Mouse (Mus musculus) adrenal gland, postnatal 14 days (tissue): ENCODE results near the gene Sprr2j-ps. TPM values are rescaled to one million over a fixed set of nuclear protein-coding genes. Genes with fewer than 3 reads are reported as not detected.

ENCODE experiments used
- DNase-seq: peaks from one replicate; pipeline ENCODE4 v3.0.0; 2021; ENCODE audit warnings: mixed read lengths
- long read RNA-seq, 2 experiments: library from polyadenylated mRNA; stranded (forward); transcript quantifications; one replicate each; pipeline ENCODE4 v2.0.0; 2021
- total RNA-seq: library from RNA; stranded (reverse); gene quantifications from 2 replicates; pipeline ENCODE4 v1.2.3, GENCODE M21; 2021

Gene Sprr2j-ps
- not detected in 2 replicates for total RNA-seq
- long read RNA-seq, experiment 1: 0 reads
- long read RNA-seq, experiment 2: 0 reads

- DNase-seq: no peak
Observed at GRCm38 (mm10) chr3:92417782-92418181, at the start of gene Sprr2j-ps. Sprr2j-ps (plus strand) TSS chr3:92418082.

DNA sequence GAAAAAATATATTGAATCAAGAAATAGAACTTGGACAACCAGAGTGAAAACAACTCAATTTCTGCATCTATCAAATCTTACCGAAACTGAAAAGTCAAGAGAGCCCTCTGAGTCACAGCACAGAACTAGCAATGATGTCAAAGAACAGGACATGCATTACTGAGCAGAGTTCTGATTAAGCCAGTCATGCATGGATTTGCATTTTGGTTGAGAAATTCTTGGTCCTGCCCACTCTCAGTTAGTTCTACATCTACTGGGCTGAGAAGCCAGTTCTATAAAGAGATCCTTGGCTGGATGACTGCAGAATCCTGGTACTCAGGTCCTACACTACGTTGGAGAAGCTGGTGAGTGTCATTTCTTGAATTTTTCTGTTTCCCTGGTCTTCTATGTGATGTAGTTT, 44.3 kb upstream of the Sprr2j-ps start:
- DNase-seq: no peak

DNA sequence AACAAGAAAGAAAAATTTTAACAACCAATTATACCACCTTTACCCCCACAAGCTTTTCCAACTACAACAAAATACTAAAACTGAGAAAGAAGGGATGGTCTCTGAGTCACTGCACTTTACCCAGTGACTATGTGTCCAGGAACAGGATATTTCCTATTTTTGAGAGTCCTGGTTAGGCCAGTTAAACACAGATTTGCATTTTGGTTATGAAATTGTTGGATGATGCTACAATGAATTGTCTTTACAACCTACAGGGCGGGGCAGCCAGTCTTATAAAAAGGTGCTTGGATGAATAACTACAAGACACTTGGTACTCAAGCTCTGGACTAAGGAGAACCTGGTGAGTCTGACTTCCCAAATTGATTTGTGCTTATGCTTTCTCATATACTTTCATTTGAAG, 32.5 kb upstream of the Sprr2j-ps start, which contains the start of gene Sprr2h:
Gene Sprr2h, plus strand, starts transcription at position 301 of the 400 bp plus-strand sequence.
- no peak for DNase-seq

DNA sequence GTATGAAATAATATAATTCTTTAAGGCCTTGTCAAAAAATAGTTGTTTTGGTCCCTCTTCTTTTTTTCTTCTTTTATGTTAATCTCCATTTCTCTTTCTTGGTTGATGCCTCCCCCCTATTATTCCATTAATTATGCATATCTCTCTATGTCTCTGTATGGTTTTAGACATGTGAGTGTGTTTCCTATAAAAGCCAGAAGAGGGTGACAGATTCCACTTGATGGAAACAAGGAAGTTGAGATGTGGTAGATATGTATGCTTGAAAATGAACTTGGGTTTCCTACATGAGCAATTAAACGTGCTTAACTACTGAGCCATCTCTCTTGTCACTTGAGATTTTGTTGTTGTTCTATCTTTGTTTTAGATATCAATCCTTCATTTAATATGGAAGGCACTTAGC, 23.6 kb upstream of the Sprr2j-ps start:
- DNase-seq: no peak

DNA sequence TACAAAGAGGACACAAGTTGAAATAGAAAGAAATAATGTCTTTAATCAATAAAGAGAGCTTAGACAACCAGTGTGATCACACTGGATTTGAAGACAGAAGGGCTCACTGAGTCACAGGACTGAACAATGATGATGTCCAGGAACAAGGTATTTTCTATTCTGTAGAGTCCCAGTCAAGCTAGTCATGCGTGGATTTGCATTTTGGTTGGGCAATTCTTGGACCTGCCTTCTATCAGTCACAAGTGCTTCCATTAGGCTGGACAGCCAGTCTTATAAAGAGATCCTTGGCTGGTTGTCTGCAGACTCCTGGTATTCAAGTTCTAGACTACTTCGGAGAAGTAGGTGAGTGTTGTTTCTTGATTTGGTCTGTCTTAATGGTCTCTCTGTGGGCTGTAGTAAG, 10.2 kb upstream of the Sprr2j-ps start, which contains the start of gene Sprr2i:
Gene Sprr2i, plus strand, starts transcription at position 301 of the 400 bp plus-strand sequence.
- no peak for DNase-seq

- no peak for DNase-seq
Observed at GRCm38 (mm10) chr3:92429323-92429722, 11.4 kb downstream of the Sprr2j-ps start, which contains the start of gene Gm9774. Gm9774 (minus strand) TSS chr3:92429423.

GRCm38 (mm10) chr3:92432282-92432681, 14.4 kb downstream of the Sprr2j-ps start, which contains the start of gene Sprr2k:
Sprr2k (plus strand) TSS chr3:92432582.
- no peak for DNase-seq

DNA sequence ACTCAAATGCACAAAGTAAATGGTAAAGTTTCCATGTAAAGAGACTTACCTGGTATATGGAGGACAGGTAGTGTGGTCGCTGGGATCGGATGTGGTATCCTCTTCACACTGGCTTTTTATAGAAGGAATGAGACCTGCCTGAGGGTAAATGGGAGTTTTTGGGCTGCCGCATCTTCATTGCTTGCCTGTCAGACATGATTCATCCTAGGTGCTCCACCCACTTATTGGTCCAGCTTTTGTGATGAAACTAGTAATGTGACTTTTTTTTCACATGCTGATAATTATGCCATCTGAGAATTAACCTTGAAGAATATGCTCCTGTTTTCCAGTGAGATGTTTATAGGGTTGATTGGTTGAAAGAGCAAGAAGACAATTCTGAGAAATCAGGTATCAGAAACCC, 20.8 kb downstream of the Sprr2j-ps start, which contains the start of gene Sprr1b:
Gene Sprr1b, minus strand, starts transcription at position 101 of the 400 bp plus-strand sequence.
- DNase-seq: no peak

GRCm38 (mm10) chr3:92440177-92440576, 22.3 kb downstream of the Sprr2j-ps start:
- DNase-seq: no peak

DNA sequence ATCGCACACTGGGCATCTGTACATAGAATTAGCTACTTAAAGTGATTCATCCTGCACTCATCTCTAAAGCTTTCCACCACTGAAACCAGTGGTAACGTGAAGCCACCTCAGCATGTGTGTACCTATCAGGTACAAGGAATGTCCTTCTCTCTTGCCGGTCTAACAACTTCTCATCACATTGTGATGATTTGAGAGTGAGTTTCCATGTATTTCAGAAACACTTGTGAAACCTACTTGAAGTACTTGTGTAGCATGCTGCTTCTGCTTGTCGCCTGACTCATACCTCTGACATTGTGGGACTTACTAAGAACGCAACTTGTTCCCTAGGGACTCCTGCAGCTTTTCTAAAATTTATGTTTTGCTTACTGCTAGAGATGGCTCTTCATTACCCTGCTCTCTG, 37.3 kb downstream of the Sprr2j-ps start:
- no peak for DNase-seq

GRCm38 (mm10) chr3:92458620-92459019, 40.7 kb downstream of the Sprr2j-ps start, which contains the start of gene Sprr3:
Sprr3 (minus strand) TSS chr3:92458720.
- no peak for DNase-seq

GRCm38 (mm10) chr3:92466576-92466975, 48.7 kb downstream of the Sprr2j-ps start:
- no peak for DNase-seq

GRCm38 (mm10) chr3:92467424-92467823, 49.5 kb downstream of the Sprr2j-ps start:
- DNase-seq: no peak

Other genes with a start within 250 kb of the Sprr2j-ps start
- not detected in 2 replicates for gene Sprr2a1, start 202.3 kb upstream of the Sprr2j-ps start, total RNA-seq
- gene Sprr2a2, start 202.2 kb upstream of the Sprr2j-ps start, total RNA-seq: not detected in 2 replicates
- gene Sprr2a3, start 132.7 kb upstream of the Sprr2j-ps start, total RNA-seq: not detected in 2 replicates
- gene Sprr2b, start 101.5 kb upstream of the Sprr2j-ps start, total RNA-seq: not detected in 2 replicates
- not detected in 2 replicates for gene Sprr2d, start 78.9 kb upstream of the Sprr2j-ps start, total RNA-seq
- gene Sprr2e, start 65.9 kb upstream of the Sprr2j-ps start, total RNA-seq: not detected in 2 replicates
- not detected in 2 replicates for gene Sprr2f, start 52.9 kb upstream of the Sprr2j-ps start, total RNA-seq
- gene Sprr2h, start 32.4 kb upstream of the Sprr2j-ps start, total RNA-seq: not detected in 2 replicates
- not detected in 2 replicates for gene Sprr2i, start 10.1 kb upstream of the Sprr2j-ps start, total RNA-seq
- gene Gm9774, start 11.3 kb downstream of the Sprr2j-ps start, total RNA-seq: 1.6 and 7.1 TPM in 2 replicates
- not detected in 2 replicates for gene Sprr2k, start 14.5 kb downstream of the Sprr2j-ps start, total RNA-seq
- not detected in 2 replicates for gene Sprr1b, start 20.7 kb downstream of the Sprr2j-ps start, total RNA-seq
- gene Sprr3, start 40.6 kb downstream of the Sprr2j-ps start, total RNA-seq: not detected in 2 replicates
- not detected in 2 replicates for gene Sprr1a, start 67.8 kb downstream of the Sprr2j-ps start, total RNA-seq
- gene Sprr4, start 82.4 kb downstream of the Sprr2j-ps start, total RNA-seq: not detected in 2 replicates
- not detected in 2 replicates for gene 2310046K23Rik, start 116.4 kb downstream of the Sprr2j-ps start, total RNA-seq
- not detected in 2 replicates for gene Ivl, start 155.7 kb downstream of the Sprr2j-ps start, total RNA-seq
- gene Smcp, start 170.9 kb downstream of the Sprr2j-ps start, total RNA-seq: not detected in 2 replicates
- not detected in 2 replicates for gene 2210017I01Rik, start 189.4 kb downstream of the Sprr2j-ps start, total RNA-seq
- not detected in 2 replicates for gene Lce6a, start 203.6 kb downstream of the Sprr2j-ps start, total RNA-seq
- not detected in 2 replicates for gene Lce1a1, start 230.2 kb downstream of the Sprr2j-ps start, total RNA-seq
- gene Lce1b, start 238.8 kb downstream of the Sprr2j-ps start, total RNA-seq: not detected in 2 replicates